Mouse (Mus musculus) spleen, postnatal 0 days (tissue): Measurements from ENCODE around the gene 4930524N10Rik. TPM values are rescaled to one million over a fixed set of nuclear protein-coding genes. Genes with fewer than 3 reads are reported as not detected.

Experiments used
- polyA plus RNA-seq: library from polyadenylated mRNA; unstranded; fragments of >200 nt; fragmentation: Nextera tagmentation; extraction: Ambion mirVana; gene quantifications from 2 replicates; pipeline ENCODE4 v1.2.1, GENCODE M21; 2015

4930524N10Rik gene
- not detected in 2 replicates for polyA plus RNA-seq

GRCm38 (mm10) chrX:154343292-154343691, at the start of gene 4930524N10Rik:
Gene 4930524N10Rik (minus strand): TSS chrX:154343392.

Other genes with a start within 250 kb of the 4930524N10Rik start
- gene Gm15140, start 222.7 kb downstream of the 4930524N10Rik start, polyA plus RNA-seq: not detected in 2 replicates
- gene Samt4, start 138.6 kb upstream of the 4930524N10Rik start, polyA plus RNA-seq: not detected in 2 replicates
- not detected in 2 replicates for gene Samt2, start 236.0 kb upstream of the 4930524N10Rik start, polyA plus RNA-seq